8 mouse cellular contexts compared by ENCODE assay signal in the genomic region with DNA sequence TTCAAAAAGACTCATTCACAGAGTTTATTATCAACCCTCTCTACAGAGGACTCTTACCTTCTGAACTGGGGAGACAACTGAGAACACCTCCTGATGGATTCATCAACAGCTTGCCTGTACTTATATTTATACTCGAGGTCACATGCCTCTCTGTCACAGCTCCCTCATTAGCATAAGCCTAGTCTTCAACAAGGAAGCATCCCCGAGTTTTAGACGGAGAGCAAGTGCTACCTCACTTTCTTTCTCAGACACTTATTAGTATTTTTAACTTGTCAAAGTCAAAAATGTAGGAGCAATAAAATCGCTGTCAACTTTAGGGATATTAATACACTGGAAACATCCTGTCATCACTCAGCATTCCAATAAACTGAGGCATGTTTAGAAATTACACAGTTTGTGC. TPM values are rescaled to one million over a fixed set of nuclear protein-coding genes. Genes with fewer than 3 reads are reported as not detected.
DNase-seq lines count a peak whose midpoint lies in the region; ATAC-seq and TF ChIP-seq lines count a peak whose summit lies in the region.

A gene (minus strand): TSS at position 101 of the 400 bp plus-strand sequence.

- no peak for DNase-seq in cerebellum, adult 2 months
- DNase-seq in cerebellum, adult 8-10 months = no peak
- no peak for DNase-seq in Patski (ENCODE audit: low read depth, low spot score)
- no peak for DNase-seq in liver, embryonic 13.5 days
- no peak for DNase-seq in spleen, adult 18-20 months
- DNase-seq in embryo, embryonic 9.5 days (ENCODE audit: extremely low spot score) = no peak

- H3K9ac ChIP-seq in forebrain, embryonic 15.5 days (replicated peaks) = no peak within 1 kb of the TSS
- no peak within 1 kb of the TSS for H3K9ac ChIP-seq in hindbrain, embryonic 12.5 days
- H3K9ac ChIP-seq in liver, embryonic 13.5 days = no peak within 1 kb of the TSS

- no peaks in the 10 kb centered on the region for H3K27me3 ChIP-seq in cerebellum, adult 2 months (ENCODE audit: control insufficient read depth, insufficient read depth, low read length)
- no peaks in the 10 kb centered on the region for H3K27me3 ChIP-seq in Patski
- H3K27me3 ChIP-seq in forebrain, embryonic 15.5 days = no peaks in the 10 kb centered on the region
- H3K27me3 ChIP-seq in hindbrain, embryonic 12.5 days = no peaks in the 10 kb centered on the region
- H3K27me3 ChIP-seq in liver, embryonic 13.5 days = no peaks in the 10 kb centered on the region

- H3K4me2 ChIP-seq in forebrain, embryonic 15.5 days (replicated peaks) = no peak within 1 kb of the TSS
- no peak within 1 kb of the TSS for H3K4me2 ChIP-seq in hindbrain, embryonic 12.5 days (replicated peaks)
- no peak within 1 kb of the TSS for H3K4me2 ChIP-seq in liver, embryonic 13.5 days

- CTCF ChIA-PET in Patski (lab: Charles Lee) = interaction anchor here (1.2 to 2.2 kb wide), 2 partner anchors 10 to 13 kb away, joined by 4 to 5 read pairs; no protein-coding TSS in a partner anchor

- H3K36me3 ChIP-seq in forebrain, embryonic 15.5 days = no peaks in the 10 kb centered on the region
- no peaks in the 10 kb centered on the region for H3K36me3 ChIP-seq in hindbrain, embryonic 12.5 days
- no peaks in the 10 kb centered on the region for H3K36me3 ChIP-seq in liver, embryonic 13.5 days

- H3K27ac ChIP-seq in cerebellum, adult 2 months (ENCODE audit: insufficient read depth, low read length) = no peak within 1 kb of the TSS
- no peak within 1 kb of the TSS for H3K27ac ChIP-seq in forebrain, embryonic 15.5 days (replicated peaks)
- no peak within 1 kb of the TSS for H3K27ac ChIP-seq in hindbrain, embryonic 12.5 days
- no peak within 1 kb of the TSS for H3K27ac ChIP-seq in liver, embryonic 13.5 days

- no peaks in the 10 kb centered on the region for H3K4me1 ChIP-seq in cerebellum, adult 2 months (ENCODE audit: control insufficient read depth, insufficient read depth, low read length)
- H3K4me1 ChIP-seq in forebrain, embryonic 15.5 days = no peaks in the 10 kb centered on the region
- no peaks in the 10 kb centered on the region for H3K4me1 ChIP-seq in hindbrain, embryonic 12.5 days
- peaks cover 40% of the 10 kb centered on the region for H3K4me1 ChIP-seq in liver, embryonic 13.5 days (replicated peaks)

- ATAC-seq in Patski = no peak
- ATAC-seq in forebrain, embryonic 15.5 days (replicated peaks) = no peak
- ATAC-seq in hindbrain, embryonic 12.5 days (ENCODE audit: low FRiP score) = no peak
- no peak for ATAC-seq in liver, embryonic 13.5 days (ENCODE audit: low read depth)

- no peaks in the 10 kb centered on the region for H3K9me3 ChIP-seq in forebrain, embryonic 15.5 days
- H3K9me3 ChIP-seq in hindbrain, embryonic 12.5 days (replicated peaks) = no peaks in the 10 kb centered on the region
- H3K9me3 ChIP-seq in liver, embryonic 13.5 days (replicated peaks) = no peaks in the 10 kb centered on the region

- no peak for TF ChIP-seq CTCF in cerebellum, adult 2 months (IDR thresholded peaks at IDR 0.05; ENCODE audit: borderline replicate concordance, insufficient read depth, low read depth, low read length)
- TF ChIP-seq CTCF in Patski (IDR thresholded peaks at IDR 0.05) = no peak

- H3K4me3 ChIP-seq in cerebellum, adult 2 months (replicated peaks; ENCODE audit: insufficient read depth, low read depth, low read length) = no peak within 1 kb of the TSS
- no peak within 1 kb of the TSS for H3K4me3 ChIP-seq in forebrain, embryonic 15.5 days
- H3K4me3 ChIP-seq in hindbrain, embryonic 12.5 days = no peak within 1 kb of the TSS
- H3K4me3 ChIP-seq in liver, embryonic 13.5 days (replicated peaks) = no peak within 1 kb of the TSS

- 65% methylated on average over 4 of the region's 4 CpGs for WGBS in cerebellum, adult 2 months
- 77% methylated on average over 4 of the region's 4 CpGs for WGBS in forebrain, embryonic 15.5 days
- 72% methylated on average over 4 of the region's 4 CpGs for WGBS in hindbrain, embryonic 12.5 days
- 61% methylated on average over 4 of the region's 4 CpGs for WGBS in liver, embryonic 13.5 days (ENCODE audit: insufficient replicate concordance)

- in situ Hi-C loops in Patski (cut with MboI; ENCODE audit: low pct_unique_long_range_greater_than_20kb) = no loop called here

- POLR2A ChIA-PET in Patski (lab: Charles Lee) = interaction anchor here (0.6 kb wide), 1 partner anchor 141 kb away, joined by 5 read pairs; no protein-coding TSS in a partner anchor

- no peak for TF ChIP-seq POLR2A in cerebellum, adult 2 months (IDR thresholded peaks at IDR 0.05; ENCODE audit: borderline replicate concordance, insufficient read depth, low read length)

RNA-seq across cellular contexts. Expression of the gene that starts here (rescaled TPM):
- polyA plus RNA-seq in cerebellum, adult 2 months (2012; rRNA removed) = 33.7 and 39.6 TPM in 2 replicates
- 104 TPM for polyA plus RNA-seq in Patski (2021)
- 27.2 and 30.1 TPM in 2 replicates for polyA plus RNA-seq in forebrain, embryonic 15.5 days (2015; fragmentation: Nextera tagmentation; extraction: Ambion mirVana)
- polyA plus RNA-seq in hindbrain, embryonic 12.5 days (2016; fragmentation: Nextera tagmentation; extraction: Ambion mirVana) = 44.0 and 45.4 TPM in 2 replicates
- polyA plus RNA-seq in liver, embryonic 13.5 days (2015; fragmentation: Nextera tagmentation; extraction: Ambion mirVana) = 31.1 and 44.4 TPM in 2 replicates
